Mouse (Mus musculus) heart, embryonic 10.5 days (tissue): ENCODE data around the gene Actl10. TPM values are rescaled to one million over a fixed set of nuclear protein-coding genes. Genes with fewer than 3 reads are reported as not detected.

ENCODE experiments used
- DNase-seq: peaks from one replicate; pipeline ENCODE4 v3.0.0-alpha.2; 2017; ENCODE audit warnings: low spot score
- H3K27ac ChIP-seq: fragments of 300-500 bp; sonication (generic); 2 replicates; pipeline ENCODE4 v1.5.1; 2016; ENCODE audit warnings: mild to moderate bottlenecking
- H3K27me3 ChIP-seq: fragments of 300-500 bp; sonication (generic); 2 replicates; pipeline ENCODE4 v1.6.1; 2016; ENCODE audit warnings: mild to moderate bottlenecking; ENCODE audit not compliant: poor library complexity, insufficient read depth, severe bottlenecking
- H3K36me3 ChIP-seq: fragments of 300-500 bp; sonication (generic); 2 replicates; pipeline ENCODE4 v1.6.1; 2016; ENCODE audit warnings: mild to moderate bottlenecking, moderate library complexity
- H3K4me1 ChIP-seq: fragments of 300-500 bp; sonication (generic); 2 replicates; pipeline ENCODE4 v1.6.1; 2016; ENCODE audit warnings: mild to moderate bottlenecking
- H3K4me3 ChIP-seq: fragments of 300-500 bp; sonication (generic); 2 replicates; pipeline ENCODE4 v1.5.1; 2016; ENCODE audit warnings: mild to moderate bottlenecking, moderate library complexity
- H3K9me3 ChIP-seq: fragments of 300-500 bp; sonication (generic); 2 replicates; pipeline ENCODE4 v1.6.1; 2016; ENCODE audit warnings: mild to moderate bottlenecking, moderate library complexity
- WGBS: fragments of 180-500 bp; shearing (Covaris S2); methylation state at CpG from one replicate; pipeline ENCODE4 v1.1.7; 2016; 5-methylcytosine and 5-hydroxymethylcytosine counted together
- polyA plus RNA-seq: library from polyadenylated mRNA; unstranded; fragments of >200 nt; fragmentation: Nextera tagmentation; extraction: Ambion mirVana; gene quantifications from 2 replicates; pipeline ENCODE4 v1.2.1, GENCODE M21; 2016

The Actl10 gene
- polyA plus RNA-seq: 0.31 and 0.43 TPM in 2 replicates

DNA sequence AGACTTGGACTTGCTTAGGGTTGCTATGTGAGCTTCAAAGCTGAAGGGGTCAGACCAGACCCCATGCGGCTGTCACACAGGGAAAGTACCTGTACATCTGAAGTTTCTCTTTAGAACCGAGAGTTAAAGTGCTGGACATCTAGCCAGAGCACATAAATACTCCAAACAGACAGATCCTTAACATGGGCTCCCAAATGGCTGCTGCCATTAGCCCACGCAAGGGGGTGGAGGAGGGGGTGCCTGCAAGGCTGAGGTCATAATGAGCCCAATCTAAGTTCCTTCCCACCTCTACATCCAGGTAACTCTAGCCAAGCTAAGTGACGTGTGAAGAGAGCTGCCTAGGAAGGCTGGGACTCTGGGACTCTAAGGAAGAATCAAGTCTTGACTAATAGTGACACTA, at the start of gene Actl10:
Actl10 (plus strand) TSS at position 301 of the 400 bp plus-strand sequence.
- Histone ChIP-seq H3K9me3 (no peaks in the 10 kb centered on the region), H3K4me3 (peak within 1 kb of the TSS; percentile 51), H3K27ac (peak within 1 kb of the TSS; percentile 75), H3K27me3 (peaks cover 70% of the 10 kb centered on the region), H3K4me1 (peaks cover 31% of the 10 kb centered on the region), H3K36me3 (no peaks in the 10 kb centered on the region)
- 69% methylated on average over 4 of the region's 4 CpGs for WGBS
- DNase-seq: no peak

DNA sequence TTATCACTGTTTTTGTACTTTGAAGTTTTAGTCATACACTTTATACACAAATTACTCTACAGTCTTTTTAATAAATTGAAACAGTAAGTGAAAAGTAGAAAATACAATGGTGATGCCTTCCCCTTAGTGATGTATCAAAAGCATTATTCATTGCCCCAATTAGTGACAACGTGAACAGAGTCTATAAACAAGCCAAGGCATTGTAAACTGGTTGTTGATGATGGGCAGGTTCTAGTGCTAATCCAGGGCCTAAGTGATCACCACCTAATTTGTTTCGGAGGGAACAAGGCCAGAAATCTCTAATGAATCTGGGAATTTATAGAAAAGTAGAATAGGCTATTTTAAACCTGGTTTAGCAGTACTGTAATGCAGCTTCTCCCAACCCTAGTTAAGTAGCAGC, 44.5 kb upstream of the Actl10 start:
- H3K27me3 ChIP-seq: no peaks in the 10 kb centered on the region
- peaks cover 48% of the 10 kb centered on the region for H3K36me3 ChIP-seq
- 90% methylated on average over 2 of the region's 2 CpGs for WGBS
- no peak for DNase-seq
- H3K4me3 ChIP-seq: no peak overlapping the region
- H3K27ac ChIP-seq: no peak overlapping the region
- H3K4me1 ChIP-seq: peaks cover 4% of the 10 kb centered on the region; the same call in 1 of the 2 replicates
- no peaks in the 10 kb centered on the region for H3K9me3 ChIP-seq

DNA sequence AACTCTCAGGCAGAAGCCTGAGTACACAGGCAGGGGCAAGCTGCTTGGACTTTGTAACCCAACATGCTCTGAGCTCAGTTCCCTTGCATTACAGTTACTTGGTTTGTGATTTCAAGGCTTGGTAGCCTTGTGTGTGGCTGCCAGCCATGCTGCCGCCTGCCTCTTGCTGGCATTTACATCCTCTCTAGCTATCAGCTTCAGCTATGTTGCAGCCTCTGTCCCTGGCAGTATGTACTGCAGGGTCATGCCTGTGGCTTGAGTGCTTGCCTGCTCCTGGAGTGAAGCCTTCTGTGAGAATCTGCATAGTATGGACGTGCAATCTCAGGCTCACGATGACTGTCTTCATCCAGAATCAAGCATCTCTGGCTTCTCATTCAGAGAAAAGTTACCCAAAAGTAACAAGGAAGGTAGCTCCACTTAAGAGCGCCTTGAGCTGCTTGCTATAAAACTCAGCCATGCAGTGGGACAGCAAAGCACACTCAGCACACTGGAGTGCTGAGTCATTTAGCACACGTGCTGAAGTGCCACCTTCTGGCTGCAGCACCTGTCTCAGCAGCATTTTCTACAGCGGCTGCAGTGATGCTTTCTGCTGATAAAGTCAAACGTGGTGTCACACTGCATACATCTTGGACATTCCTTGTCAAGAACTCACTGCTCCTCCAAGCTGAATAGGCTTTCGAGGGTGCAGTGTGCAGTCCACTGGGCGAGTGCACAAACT, 43.9 kb upstream of the Actl10 start:
- Histone ChIP-seq H3K4me1 (peaks cover 4% of the 10 kb centered on the region; the same call in 1 of the 2 replicates), H3K27ac (no peak overlapping the region; the same call in 1 of the 2 replicates), H3K9me3 (no peaks in the 10 kb centered on the region), H3K4me3 (no peak overlapping the region), H3K27me3 (no peaks in the 10 kb centered on the region), H3K36me3 (peaks cover 50% of the 10 kb centered on the region)
- no peak for DNase-seq
- 70% methylated on average over 9 of the region's 9 CpGs for WGBS

DNA sequence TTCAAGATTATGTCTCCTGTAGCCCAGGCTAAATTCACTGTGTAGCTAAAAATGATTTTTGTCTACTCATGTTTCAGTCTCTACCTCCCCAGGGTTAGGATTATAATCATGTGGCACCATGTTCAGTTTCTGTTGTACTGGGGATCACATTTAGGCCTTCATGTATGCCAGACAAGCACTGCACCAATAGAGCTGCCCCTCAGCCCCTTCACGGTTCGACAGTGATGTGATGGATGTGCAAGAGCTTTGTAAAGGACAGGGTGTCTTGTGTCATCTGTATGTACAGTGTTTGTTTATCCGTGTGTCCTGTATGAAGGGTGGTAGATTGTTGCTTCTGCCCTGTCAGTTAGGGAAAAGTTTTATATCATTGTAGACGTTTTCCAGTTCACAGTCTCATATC, 43.1 kb upstream of the Actl10 start:
- no peak overlapping the region for H3K27ac ChIP-seq
- H3K4me1 ChIP-seq: peaks cover 4% of the 10 kb centered on the region; the same call in 1 of the 2 replicates
- H3K9me3 ChIP-seq: no peaks in the 10 kb centered on the region
- H3K4me3 ChIP-seq: no peak overlapping the region
- H3K27me3 ChIP-seq: no peaks in the 10 kb centered on the region
- WGBS: 89% methylated on average over 4 of the region's 4 CpGs
- no peak for DNase-seq
- H3K36me3 ChIP-seq: peaks cover 50% of the 10 kb centered on the region

DNA sequence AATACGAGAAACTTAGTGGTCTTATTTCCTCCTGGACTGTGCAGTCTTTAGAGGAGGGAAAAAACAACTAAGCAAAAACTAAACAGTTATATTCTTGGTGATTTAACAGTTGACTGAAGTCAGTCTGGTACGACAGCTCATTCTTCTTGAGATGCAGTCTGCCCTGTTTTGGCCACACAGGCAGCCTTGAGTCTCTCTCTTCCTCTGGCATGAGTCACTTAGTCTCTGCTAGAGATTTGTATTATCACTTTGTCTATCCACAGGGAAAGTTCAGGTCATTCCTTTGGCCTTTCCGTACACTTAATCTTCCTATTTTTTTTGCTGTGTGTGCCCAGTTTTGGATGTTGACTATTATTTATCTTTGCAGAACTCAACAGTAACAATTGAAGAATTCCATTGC, 41.4 kb upstream of the Actl10 start:
- Histone ChIP-seq H3K4me3 (no peak overlapping the region), H3K27me3 (no peaks in the 10 kb centered on the region), H3K9me3 (no peaks in the 10 kb centered on the region), H3K27ac (no peak overlapping the region), H3K4me1 (peaks cover 4% of the 10 kb centered on the region; the same call in 1 of the 2 replicates), H3K36me3 (peaks cover 47% of the 10 kb centered on the region)
- DNase-seq: no peak
- 84% methylated on average over 3 of the region's 3 CpGs for WGBS

DNA sequence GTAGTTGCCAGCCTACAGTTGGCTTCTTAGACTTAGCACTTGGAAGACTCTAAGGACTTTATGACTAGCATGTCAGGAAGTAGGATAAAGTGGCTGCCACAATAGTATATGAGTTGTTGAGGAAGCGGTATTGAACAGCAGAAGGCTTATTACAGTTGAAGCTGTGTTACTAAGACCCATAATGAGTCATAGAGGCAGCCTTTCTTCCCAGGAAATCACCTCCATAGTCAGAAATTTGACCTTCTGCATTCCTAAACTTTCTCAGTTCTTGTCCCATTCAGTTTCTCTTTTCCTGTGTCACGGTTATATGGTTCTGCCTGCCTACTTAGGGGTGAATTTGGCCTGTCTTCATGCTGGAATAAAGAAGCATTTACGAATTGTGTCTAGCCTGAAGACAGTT, 34.6 kb upstream of the Actl10 start:
- no peak for DNase-seq
- WGBS: 81% methylated on average over 3 of the region's 3 CpGs
- Histone ChIP-seq H3K4me1 (no peaks in the 10 kb centered on the region), H3K36me3 (peaks cover 45% of the 10 kb centered on the region), H3K9me3 (no peaks in the 10 kb centered on the region), H3K4me3 (no peak overlapping the region), H3K27me3 (no peaks in the 10 kb centered on the region), H3K27ac (no peak overlapping the region)

DNA sequence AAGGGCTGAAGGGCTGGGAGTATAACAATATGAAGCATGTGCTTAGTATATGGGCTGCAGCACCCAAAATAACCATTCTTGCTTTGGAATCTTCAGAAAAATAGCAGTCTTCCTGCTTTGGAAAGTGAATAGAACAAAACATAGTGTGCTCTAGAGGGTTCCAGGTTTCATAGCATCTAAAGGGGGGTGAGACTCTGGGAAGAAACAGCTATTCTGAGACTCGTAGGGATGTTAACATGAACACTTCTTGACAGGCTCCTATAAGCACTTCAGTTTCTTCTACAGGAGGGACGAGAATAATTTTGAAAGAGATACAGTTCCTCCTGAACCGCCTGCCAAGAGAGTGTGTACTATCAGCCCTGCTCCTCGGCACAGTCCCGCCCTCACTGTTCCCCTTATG, 34.2 kb upstream of the Actl10 start:
- no peak overlapping the region for H3K4me3 ChIP-seq
- no peak for DNase-seq
- no peaks in the 10 kb centered on the region for H3K27me3 ChIP-seq
- 89% methylated on average over 5 of the region's 5 CpGs for WGBS
- no peaks in the 10 kb centered on the region for H3K4me1 ChIP-seq
- H3K36me3 ChIP-seq: peaks cover 47% of the 10 kb centered on the region
- H3K9me3 ChIP-seq: no peaks in the 10 kb centered on the region
- no peak overlapping the region for H3K27ac ChIP-seq

DNA sequence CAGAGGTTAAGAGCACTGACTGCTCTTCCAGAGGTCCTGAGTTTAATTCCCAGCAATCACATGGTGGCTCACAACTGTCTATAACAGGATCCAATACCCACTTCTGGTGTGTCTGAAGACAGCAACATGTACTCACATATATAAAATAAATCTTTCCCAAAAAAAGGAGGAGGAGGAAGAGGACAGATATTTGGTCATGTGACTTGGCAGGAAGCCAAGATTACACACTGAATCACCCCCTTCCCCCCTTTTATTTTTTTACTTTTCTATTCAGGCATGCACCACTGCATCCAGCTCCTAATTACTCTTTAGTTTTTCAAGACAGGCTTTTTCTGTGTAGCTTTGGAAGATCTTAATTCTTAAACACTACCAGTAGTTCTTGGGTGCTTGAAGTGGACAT, 30.1 kb upstream of the Actl10 start:
- no peak for DNase-seq
- no peaks in the 10 kb centered on the region for H3K4me1 ChIP-seq
- no peak overlapping the region for H3K27ac ChIP-seq
- H3K9me3 ChIP-seq: no peaks in the 10 kb centered on the region
- peaks cover 72% of the 10 kb centered on the region for H3K36me3 ChIP-seq
- no peak overlapping the region for H3K4me3 ChIP-seq
- no peaks in the 10 kb centered on the region for H3K27me3 ChIP-seq

DNA sequence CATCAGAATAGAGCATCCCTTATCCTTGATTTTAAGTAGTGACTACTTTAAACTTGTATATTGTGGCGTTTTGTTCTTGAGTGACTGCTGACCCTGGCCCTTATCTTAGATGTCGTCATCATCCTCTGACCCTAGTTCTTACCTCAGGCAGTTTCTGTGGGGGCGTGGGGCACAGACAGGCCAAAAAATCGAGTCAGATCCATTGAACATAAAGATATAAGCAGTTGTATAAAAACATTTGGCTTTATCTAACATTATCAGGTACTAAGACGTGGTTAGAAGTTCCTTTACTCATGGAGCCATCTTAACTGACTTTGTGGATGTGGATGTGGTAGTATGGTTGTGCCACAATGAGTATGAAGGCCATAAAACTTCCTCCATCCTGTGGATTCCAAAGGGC, 29.2 kb upstream of the Actl10 start:
- H3K4me3 ChIP-seq: no peak overlapping the region
- no peak for DNase-seq
- H3K27ac ChIP-seq: no peak overlapping the region
- H3K27me3 ChIP-seq: no peaks in the 10 kb centered on the region
- H3K36me3 ChIP-seq: peaks cover 74% of the 10 kb centered on the region
- H3K4me1 ChIP-seq: no peaks in the 10 kb centered on the region
- 85% methylated on average over 5 of the region's 5 CpGs for WGBS
- H3K9me3 ChIP-seq: no peaks in the 10 kb centered on the region

DNA sequence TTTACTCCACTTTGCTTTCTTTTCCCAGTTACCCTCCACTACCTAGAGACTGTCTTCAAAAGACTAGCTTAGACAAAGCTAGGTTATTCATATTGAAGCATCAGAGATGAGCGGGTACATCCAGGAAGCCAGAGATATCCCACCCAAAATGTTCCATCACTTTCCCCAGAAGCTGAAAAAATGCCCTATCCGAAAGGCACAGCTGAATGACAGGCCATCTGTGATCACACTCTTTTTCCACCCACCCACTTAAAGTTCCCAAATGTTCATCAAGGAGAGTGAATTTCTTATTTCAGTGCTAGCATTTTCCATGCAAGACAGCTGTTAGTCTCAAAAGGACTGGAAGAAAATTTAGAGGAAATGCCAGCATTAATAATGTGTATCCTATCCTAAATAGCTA, 26.3 kb upstream of the Actl10 start:
- no peak overlapping the region for H3K4me3 ChIP-seq
- 90% methylated on average over 2 of the region's 2 CpGs for WGBS
- H3K36me3 ChIP-seq: peaks cover 78% of the 10 kb centered on the region
- H3K27ac ChIP-seq: no peak overlapping the region
- H3K27me3 ChIP-seq: no peaks in the 10 kb centered on the region
- DNase-seq: no peak
- no peaks in the 10 kb centered on the region for H3K4me1 ChIP-seq
- H3K9me3 ChIP-seq: no peaks in the 10 kb centered on the region

DNA sequence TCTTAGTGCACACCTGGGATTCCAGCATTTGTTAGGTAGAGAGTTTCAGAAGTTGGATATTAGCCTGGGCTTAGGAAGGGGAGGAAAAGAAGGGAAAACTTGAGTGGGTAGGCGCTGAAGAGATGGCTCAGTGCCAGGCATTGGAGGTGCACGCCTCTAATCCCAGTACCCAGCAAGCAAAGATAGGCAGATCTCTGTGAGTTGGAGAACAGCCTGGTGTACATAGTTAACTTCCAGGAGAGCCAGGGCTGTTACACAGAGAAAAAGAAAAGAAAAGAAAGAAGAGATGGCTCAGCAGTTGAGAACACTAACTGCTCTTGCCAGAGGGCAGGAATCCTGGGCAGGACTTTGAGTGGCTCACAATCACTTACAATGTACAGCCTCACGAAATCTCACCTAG, 25.0 kb upstream of the Actl10 start:
- no peak overlapping the region for H3K27ac ChIP-seq
- no peaks in the 10 kb centered on the region for H3K9me3 ChIP-seq
- H3K4me1 ChIP-seq: no peaks in the 10 kb centered on the region
- H3K4me3 ChIP-seq: no peak overlapping the region
- DNase-seq: no peak
- no peaks in the 10 kb centered on the region for H3K27me3 ChIP-seq
- peaks cover 84% of the 10 kb centered on the region for H3K36me3 ChIP-seq
- 85% methylated on average over 3 of the region's 3 CpGs for WGBS

DNA sequence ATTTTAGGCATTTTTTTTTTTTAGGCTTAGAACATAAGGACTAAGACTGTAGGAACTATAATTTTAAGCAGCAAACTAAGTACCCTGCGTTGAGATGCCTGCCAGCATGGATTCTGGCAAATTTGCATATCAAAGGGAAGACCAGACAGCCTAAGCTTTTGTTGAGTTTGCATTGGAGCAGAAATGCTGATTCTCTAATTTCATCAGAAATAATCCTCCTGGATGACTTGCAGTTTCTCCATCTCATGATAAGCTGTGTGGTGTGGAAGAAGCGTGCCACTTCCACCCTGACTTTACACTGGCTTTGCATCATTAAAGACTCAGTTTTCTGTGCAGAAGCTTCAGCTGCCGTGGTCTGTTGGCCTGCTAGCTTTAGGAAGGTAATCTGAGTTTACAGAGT, 18.7 kb upstream of the Actl10 start:
- no peak for DNase-seq
- peaks cover 71% of the 10 kb centered on the region for H3K36me3 ChIP-seq
- WGBS: 59% methylated on average over 3 of the region's 3 CpGs
- H3K4me3 ChIP-seq: no peak overlapping the region
- peaks cover 13% of the 10 kb centered on the region for H3K4me1 ChIP-seq
- H3K27me3 ChIP-seq: no peaks in the 10 kb centered on the region
- no peak overlapping the region for H3K27ac ChIP-seq
- H3K9me3 ChIP-seq: no peaks in the 10 kb centered on the region

DNA sequence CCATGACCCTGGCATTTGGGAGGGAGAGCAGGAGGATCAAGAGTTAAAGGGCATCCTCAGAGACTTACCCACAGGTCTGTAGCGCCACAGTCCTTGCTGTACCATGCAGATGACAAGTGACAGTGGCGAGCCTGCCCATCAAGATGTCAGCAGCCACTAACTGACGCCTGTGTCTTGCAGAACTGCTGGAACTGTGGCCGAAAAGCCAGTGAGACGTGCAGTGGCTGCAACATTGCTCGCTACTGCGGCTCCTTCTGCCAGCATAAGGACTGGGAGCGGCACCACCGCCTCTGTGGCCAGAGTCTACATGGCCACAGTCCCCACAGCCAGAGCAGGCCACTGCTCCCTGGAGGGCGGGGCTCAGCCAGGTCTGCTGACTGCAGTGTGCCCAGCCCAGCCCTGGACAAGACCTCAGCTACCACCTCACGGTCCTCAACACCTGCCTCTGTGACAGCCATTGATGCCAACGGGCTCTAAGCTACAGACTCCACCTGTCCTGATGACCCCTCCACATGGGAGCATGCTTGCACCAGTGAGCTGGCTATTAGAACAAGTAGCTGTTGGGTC, 16.8 kb upstream of the Actl10 start:
- H3K36me3 ChIP-seq: peaks cover 57% of the 10 kb centered on the region
- 64% methylated on average over 12 of the region's 12 CpGs for WGBS

More for the DNA sequence above, 16.8 kb upstream of the Actl10 start:
- Histone ChIP-seq H3K27me3 (no peaks in the 10 kb centered on the region), H3K4me3 (no peak overlapping the region), H3K27ac (0 out of 2 replicates have a peak overlapping the region, but pooled peaks have one; percentile 44), H3K9me3 (no peaks in the 10 kb centered on the region), H3K4me1 (peaks cover 21% of the 10 kb centered on the region)
- no peak for DNase-seq
